Mouse (Mus musculus): Measurements from ENCODE around the gene Ankfy1. TPM values are rescaled to one million over a fixed set of nuclear protein-coding genes. Genes with fewer than 3 reads are reported as not detected.

The Ankfy1 gene
- total RNA-seq, 2 experiments from 2014 or later = 34.4 to 35.4 TPM

DNA sequence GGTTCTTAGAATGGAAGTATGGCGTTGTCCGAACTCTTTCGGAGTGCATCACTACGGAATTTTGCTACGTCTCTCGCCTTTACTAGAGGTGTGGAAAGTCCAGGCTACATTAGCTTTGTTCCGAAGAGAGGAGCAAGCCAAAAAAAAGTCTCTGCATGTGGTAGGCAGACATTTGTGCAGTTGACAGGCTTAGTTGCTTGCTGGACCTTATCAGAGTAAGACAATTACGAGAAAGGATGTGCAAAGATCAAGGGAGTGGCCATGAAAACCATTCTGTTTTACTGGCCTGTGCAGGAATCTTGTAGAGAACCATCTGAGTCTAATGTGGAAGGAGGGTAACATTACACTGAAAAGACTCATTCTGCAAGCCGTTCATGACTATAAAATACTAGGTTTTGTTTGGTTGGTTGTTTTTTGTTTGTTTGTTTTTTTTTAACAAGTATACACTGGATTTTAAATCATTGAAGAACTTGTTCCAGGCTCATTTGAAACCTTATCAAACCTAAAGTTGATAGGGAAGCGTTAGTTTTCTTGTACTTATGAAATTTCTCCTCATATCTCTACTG, 107.0 kb downstream of the Ankfy1 start:
- no peak for DNase-seq (ENCODE audit: extremely low spot score in 1 of 2, low spot score in 2 of 2)
- Histone ChIP-seq H3K4me3 (peak overlapping the region; percentile 93), H3K27ac (no peak overlapping the region; the same call in 1 of the 2 replicates)
- intact Hi-C loops (cut with DNase I) = loop anchor here (5.0 kb wide), 1 partner anchor 190 kb away; the partner anchor contains the start of gene Ube2g1
- TF ChIP-seq CTCF (IDR thresholded peaks at IDR 0.05) = no peak

DNA sequence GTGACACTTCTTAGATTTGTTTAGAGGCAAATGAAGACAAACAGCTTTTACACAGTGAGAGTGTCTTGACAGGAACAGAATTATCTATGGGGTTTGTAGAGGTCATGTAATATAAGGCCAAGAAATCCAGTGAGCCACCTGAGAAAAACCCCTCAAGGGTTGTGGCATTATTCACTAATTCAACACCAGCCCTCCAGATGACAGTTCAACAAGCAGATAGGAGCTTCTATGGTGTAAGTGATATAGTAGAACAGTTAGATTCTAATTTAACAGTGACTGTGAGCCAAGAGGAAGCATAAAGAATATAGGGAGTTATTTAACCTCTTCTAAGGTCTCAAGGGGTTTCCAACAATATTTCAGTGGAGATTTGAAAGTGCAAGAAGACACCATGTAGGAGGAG, 108.3 kb downstream of the Ankfy1 start:
- no peak overlapping the region for H3K27ac ChIP-seq
- H3K4me3 ChIP-seq = no peak overlapping the region
- no peak for DNase-seq (ENCODE audit: extremely low spot score in 1 of 2, low spot score in 2 of 2)
- no peak for TF ChIP-seq CTCF (IDR thresholded peaks at IDR 0.05)
- intact Hi-C loops (cut with DNase I) = loop anchor here (5.0 kb wide), 1 partner anchor 191 kb away; the partner anchor contains the start of gene Ube2g1

DNA sequence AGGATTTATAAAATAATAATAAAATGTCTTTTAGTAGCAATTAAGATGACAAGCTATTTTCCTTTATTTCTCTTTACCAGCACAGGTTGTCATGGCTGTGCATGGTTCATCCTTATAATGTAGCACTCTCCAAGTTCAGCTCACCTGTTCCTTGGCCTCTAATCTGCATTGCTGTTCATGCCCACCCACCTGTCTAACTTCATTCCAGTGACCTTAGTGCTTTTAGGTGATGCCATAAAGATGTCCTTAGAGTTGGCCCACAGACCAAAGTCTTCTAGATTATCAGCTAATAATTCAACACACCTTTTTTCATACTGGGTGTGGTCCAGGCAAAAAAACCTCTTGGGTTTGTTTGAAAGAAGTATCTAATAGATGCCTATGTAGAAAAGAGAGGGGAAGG, 111.4 kb downstream of the Ankfy1 start:
- intact Hi-C loops (cut with DNase I) = no loop called here
- no peak for DNase-seq (ENCODE audit: extremely low spot score in 1 of 2, low spot score in 2 of 2)
- H3K27ac ChIP-seq = no peak overlapping the region
- no peak overlapping the region for H3K4me3 ChIP-seq
- TF ChIP-seq CTCF (IDR thresholded peaks at IDR 0.05) = no peak

DNA sequence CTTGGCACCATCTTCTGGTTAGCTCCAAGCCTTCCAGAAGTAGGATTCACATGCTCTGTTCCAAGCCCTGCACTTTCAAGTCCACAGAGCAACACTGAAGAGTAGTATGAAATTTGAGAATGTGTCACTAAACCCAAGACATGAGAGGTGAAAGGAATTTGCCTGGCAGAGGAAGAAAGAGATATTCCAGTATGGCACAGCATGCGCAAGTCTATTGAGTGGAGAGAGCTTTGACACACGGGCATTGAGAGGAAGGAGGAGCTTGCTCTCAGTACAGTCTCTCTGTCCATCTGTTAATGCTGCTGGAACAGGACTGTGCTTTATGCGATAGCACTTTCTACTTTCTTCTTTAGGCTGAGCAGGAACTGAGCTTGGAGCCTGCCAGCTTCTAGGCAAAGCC, 113.2 kb downstream of the Ankfy1 start:
- no peak overlapping the region for H3K27ac ChIP-seq

DNA sequence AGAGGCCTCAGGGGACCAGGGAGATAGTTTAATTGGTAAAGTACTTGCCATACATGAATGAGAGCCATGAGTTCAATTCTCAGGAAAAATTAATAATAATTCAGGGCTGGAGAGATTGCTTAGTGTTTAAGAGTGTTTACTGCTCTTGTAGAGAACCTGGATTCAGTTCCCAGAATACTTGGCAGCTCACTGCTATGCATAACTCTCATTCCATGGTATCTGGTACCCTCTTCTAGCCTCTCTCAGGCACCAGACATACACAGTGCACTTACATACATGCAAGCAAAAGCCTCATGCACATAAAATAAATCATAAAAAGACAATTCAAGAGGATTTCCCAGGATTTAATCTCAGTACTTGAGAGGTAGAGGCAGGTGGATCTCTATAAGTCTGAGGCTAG, 114.8 kb downstream of the Ankfy1 start:
- Histone ChIP-seq H3K27ac (no peak overlapping the region), H3K4me3 (no peak overlapping the region)
- intact Hi-C loops (cut with DNase I) = no loop called here
- TF ChIP-seq CTCF (IDR thresholded peaks at IDR 0.05) = no peak
- no peak for DNase-seq (ENCODE audit: extremely low spot score in 1 of 2, low spot score in 2 of 2)

More for the DNA sequence above, 113.2 kb downstream of the Ankfy1 start:
- no peak for DNase-seq (ENCODE audit: extremely low spot score in 1 of 2, low spot score in 2 of 2)
- no peak for TF ChIP-seq CTCF (IDR thresholded peaks at IDR 0.05)
- intact Hi-C loops (cut with DNase I) = no loop called here
- H3K4me3 ChIP-seq = no peak overlapping the region

DNA sequence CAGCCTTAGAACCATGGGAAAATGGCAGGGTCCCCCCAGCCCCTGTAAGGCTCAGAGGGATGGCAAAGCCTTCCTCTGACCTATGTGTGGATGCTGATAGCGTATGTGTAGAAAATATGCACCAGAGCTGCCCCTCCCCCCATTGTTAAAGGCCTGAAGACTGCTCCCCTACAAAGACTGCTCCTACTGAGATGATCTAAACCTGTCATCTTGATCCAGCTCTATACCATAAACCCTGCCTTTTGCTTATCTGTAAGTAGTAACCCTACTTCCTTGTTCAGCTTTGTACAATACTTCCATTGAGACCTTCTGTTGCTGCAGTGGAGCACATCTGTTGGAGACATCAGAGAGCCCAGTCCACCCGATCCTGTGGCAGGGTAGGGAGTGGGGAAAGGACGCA, 115.4 kb downstream of the Ankfy1 start:
- no peak overlapping the region for H3K27ac ChIP-seq
- TF ChIP-seq CTCF (IDR thresholded peaks at IDR 0.05) = no peak
- H3K4me3 ChIP-seq = no peak overlapping the region
- DNase-seq (ENCODE audit: extremely low spot score in 1 of 2, low spot score in 2 of 2) = no peak
- intact Hi-C loops (cut with DNase I) = no loop called here

DNA sequence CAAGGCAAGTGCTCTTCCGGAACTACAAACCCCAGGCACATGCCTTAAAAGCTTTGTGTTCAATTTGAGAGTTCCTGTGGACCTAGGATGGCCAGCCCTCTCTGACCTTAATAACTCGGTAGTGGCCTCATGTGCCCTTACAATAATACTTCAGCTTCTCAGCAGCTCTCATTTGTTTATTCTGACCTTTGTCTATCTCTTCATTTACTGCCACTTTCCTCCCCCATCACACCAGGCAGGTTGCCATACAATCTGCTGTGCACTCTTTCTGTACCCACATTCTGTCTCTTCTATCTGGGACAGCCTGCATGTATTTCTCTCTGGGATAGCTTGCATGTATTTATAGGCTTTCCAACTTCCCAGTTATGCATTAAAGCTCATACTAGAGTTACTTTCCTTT, 116.8 kb downstream of the Ankfy1 start:
- intact Hi-C loops (cut with DNase I) = no loop called here
- H3K27ac ChIP-seq = peak overlapping the region; percentile 57; the same call in 1 of the 2 replicates
- DNase-seq (ENCODE audit: extremely low spot score in 1 of 2, low spot score in 2 of 2) = no peak

DNA sequence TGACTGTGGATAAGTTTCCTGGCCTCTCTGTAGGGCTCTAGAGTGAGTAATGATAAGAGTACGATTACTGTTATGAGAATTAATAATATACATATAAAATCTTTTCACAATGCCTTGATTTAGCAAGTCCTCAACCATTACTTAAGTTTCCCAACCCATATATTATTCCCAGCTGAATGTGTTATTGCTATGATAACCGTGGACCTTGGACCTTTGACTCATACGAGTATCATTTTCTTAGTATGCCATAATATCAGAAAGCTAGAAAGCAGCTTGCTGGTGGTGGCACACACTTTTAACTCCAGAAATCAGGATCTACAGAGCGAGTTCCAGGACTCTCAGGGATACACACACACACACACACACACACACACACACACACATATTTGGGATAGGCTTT, 118.2 kb downstream of the Ankfy1 start:
- DNase-seq (ENCODE audit: extremely low spot score in 1 of 2, low spot score in 2 of 2) = no peak
- Histone ChIP-seq H3K27ac (no peak overlapping the region), H3K4me3 (no peak overlapping the region)
- intact Hi-C loops (cut with DNase I) = no loop called here
- no peak for TF ChIP-seq CTCF (IDR thresholded peaks at IDR 0.05)

More for the DNA sequence above, 116.8 kb downstream of the Ankfy1 start:
- no peak overlapping the region for H3K4me3 ChIP-seq
- TF ChIP-seq CTCF (IDR thresholded peaks at IDR 0.05) = no peak

DNA sequence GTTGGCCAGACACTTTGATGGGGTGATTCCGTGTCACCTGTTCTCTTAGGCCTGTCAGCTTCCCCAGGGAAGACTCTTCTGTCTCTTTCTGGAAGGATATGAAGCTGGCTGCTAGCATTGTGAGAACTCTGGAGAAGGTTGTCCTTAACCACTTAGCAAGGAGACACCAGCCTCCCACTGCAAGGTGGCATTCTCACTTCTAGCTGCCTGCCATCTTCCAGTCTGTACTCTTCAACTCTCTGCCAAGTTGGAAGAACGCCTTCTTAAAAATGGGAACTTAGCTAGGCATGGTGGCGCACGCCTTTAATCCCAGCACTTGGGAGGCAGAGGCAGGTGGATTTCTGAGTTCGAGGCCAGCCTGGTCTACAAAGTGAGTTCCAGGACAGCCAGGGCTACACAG, 123.9 kb downstream of the Ankfy1 start:
- intact Hi-C loops (cut with DNase I) = no loop called here
- no peak overlapping the region for H3K27ac ChIP-seq
- no peak for TF ChIP-seq CTCF (IDR thresholded peaks at IDR 0.05)
- DNase-seq (ENCODE audit: extremely low spot score in 1 of 2, low spot score in 2 of 2) = no peak
- H3K4me3 ChIP-seq = no peak overlapping the region

DNA sequence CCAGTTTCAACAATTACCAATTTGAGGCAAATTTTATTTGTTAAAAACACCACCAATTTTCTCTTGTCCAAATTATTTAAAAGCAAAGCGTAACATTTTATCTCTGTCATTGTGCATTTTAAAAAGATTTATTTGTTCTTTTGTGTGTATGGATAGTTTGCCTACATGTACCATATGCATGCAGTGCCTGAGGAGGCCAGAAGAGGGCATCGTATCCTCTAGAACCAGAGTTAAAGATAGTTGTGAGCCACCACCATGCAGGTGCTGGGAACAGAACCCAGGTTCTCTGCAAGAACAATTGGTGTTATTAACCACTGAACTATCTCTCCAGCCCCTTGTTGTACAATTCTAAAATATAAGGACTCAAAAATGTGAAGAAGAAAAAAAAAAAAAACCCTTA, 124.4 kb downstream of the Ankfy1 start:
- peak; percentile 24 for TF ChIP-seq CTCF (IDR thresholded peaks at IDR 0.05)
- no peak for DNase-seq (ENCODE audit: extremely low spot score in 1 of 2, low spot score in 2 of 2)
- no peak overlapping the region for H3K4me3 ChIP-seq
- intact Hi-C loops (cut with DNase I) = no loop called here
- H3K27ac ChIP-seq = no peak overlapping the region

DNA sequence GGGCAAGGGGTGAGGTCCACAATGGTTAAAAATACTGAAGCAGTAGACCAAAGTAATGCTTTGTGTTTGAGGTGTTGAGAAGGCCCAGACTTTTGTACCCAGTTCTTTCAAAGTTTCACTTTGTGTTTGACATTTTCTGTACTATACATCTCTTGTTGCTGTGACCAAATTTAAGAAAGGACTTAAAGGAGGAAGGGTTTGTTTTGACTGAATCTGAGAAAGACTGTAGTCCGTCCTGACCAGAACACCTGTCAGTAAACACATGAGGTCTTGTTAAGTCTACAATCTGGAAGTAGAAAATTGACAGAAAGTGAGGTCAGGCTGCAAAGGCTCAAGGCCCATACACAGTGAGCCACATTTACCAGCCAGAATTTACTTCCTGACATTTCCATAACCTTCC, 127.1 kb downstream of the Ankfy1 start:
- intact Hi-C loops (cut with DNase I) = no loop called here
- DNase-seq (ENCODE audit: extremely low spot score in 1 of 2, low spot score in 2 of 2) = no peak
- no peak for TF ChIP-seq CTCF (IDR thresholded peaks at IDR 0.05)
- Histone ChIP-seq H3K27ac (no peak overlapping the region), H3K4me3 (no peak overlapping the region)

DNA sequence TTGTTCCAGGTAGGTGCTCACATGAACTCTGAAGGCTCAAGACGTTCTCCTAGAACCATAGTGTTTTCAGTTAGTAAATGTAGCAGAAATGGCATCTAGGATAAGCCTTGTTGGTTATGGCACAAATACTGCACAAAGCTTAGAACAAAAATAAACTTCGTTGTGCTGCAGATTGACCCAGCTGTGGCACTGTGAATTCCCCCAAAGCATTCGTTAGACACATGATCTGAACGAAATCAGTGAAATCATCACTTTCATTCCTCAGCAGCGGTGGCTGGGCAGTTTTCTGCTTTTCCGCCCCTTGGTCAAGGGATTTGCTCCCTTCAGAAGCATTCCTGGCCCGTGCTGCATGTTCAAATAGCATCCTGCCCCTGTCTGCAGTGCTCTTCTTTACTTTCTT, 128.3 kb downstream of the Ankfy1 start:
- intact Hi-C loops (cut with DNase I) = no loop called here
- no peak overlapping the region for H3K4me3 ChIP-seq
- no peak overlapping the region for H3K27ac ChIP-seq
- no peak for DNase-seq (ENCODE audit: extremely low spot score in 1 of 2, low spot score in 2 of 2)
- TF ChIP-seq CTCF (IDR thresholded peaks at IDR 0.05) = no peak

DNA sequence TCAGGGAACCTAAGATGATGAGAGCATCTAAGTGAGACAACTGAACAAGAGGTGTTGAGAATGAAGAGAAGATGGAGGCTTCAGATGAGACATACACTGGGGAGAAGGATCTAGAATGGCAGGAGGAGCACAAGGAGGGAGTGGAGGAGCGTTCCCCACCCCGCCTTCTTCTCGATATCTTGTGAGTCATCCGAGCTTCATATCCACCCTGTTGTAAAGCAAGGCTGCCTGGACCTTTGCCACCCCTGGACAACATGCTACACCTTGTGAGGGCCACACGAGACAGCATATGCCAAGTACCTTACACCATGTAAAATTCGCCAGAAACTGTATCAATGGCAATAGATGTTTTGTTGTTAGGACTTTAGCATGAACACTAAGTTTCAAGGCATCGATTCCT, 131.2 kb downstream of the Ankfy1 start:
- no peak for TF ChIP-seq CTCF (IDR thresholded peaks at IDR 0.05)
- DNase-seq (ENCODE audit: extremely low spot score in 1 of 2, low spot score in 2 of 2) = no peak
- intact Hi-C loops (cut with DNase I) = no loop called here
- no peak overlapping the region for H3K4me3 ChIP-seq
- H3K27ac ChIP-seq = no peak overlapping the region

Small RNAs within 50 kb of the gene (microRNA-seq; reads per million reads assigned to microRNA genes)
- 0 reads per million in 2 experiments for gene Gm25678

Other genes with a start within 250 kb of the Ankfy1 start
- 10 to 100 TPM; 53.2 to 55.0 TPM for gene Mybbp1a, start 248.7 kb upstream of the Ankfy1 start, total RNA-seq (2021)
- gene Spns2, start 200.1 kb upstream of the Ankfy1 start, total RNA-seq (2021) = 10 to 100 TPM; 68.2 to 70.6 TPM
- gene Spns3, start 139.5 kb upstream of the Ankfy1 start, total RNA-seq (2021) = under 1 TPM; 0.38 to 0.47 TPM
- 10 to 100 TPM; 51.2 to 52.2 TPM for gene Ube2g1, start 82.7 kb upstream of the Ankfy1 start, total RNA-seq (2021)
- 10 to 100 TPM; 15.2 to 18.0 TPM for gene Cyb5d2, start 106.1 kb downstream of the Ankfy1 start, total RNA-seq (2021)
- 10 to 100 TPM; 44.5 to 48.6 TPM for gene Zzef1, start 106.2 kb downstream of the Ankfy1 start, total RNA-seq (2021)

All from left cerebral cortex, adult 2 months (tissue).